Mouse (Mus musculus): ENCODE results near the gene Hist1h2bk.

Hist1h2bk gene

DNA sequence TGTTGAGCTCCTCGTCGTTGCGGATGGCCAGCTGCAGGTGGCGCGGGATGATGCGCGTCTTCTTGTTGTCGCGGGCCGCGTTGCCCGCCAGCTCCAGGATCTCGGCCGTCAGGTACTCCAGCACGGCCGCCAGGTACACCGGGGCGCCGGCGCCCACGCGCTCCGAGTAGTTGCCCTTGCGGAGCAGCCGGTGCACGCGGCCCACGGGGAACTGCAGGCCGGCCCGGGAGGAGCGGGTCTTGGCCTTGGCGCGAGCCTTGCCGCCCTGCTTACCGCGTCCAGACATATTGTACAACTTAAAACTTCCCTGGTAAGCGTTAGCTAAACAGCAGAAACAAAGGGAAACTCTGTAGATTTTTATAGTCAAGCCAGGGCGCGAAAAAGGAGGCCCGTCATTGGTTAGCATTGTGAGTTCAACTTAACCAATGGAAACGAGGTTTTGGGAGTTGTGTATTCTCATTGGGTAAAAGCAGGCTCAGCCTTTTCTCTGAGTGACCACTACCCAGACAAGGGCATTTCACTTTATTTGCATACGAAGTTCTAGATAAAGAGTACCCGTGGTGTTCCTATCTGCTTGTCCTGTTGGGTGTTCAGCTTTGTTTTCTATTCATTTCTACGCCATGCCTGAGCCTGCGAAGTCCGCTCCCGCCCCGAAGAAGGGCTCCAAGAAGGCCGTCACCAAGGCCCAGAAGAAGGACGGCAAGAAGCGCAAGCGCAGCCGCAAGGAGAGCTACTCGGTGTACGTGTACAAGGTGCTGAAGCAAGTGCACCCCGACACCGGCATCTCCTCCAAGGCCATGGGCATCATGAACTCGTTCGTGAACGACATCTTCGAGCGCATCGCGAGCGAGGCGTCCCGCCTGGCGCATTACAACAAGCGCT lies at the start of gene Hist1h2bk, which contains the start of gene Hist1h2ah:
Gene Hist1h2bk, plus strand, starts transcription at position 604 of the 882 bp plus-strand sequence.
Gene Hist1h2ah, minus strand, starts transcription at position 302 of the 882 bp plus-strand sequence.
- peak; percentile 97 for DNase-seq (ENCODE audit: extremely low spot score, low read depth, low spot score)

DNA sequence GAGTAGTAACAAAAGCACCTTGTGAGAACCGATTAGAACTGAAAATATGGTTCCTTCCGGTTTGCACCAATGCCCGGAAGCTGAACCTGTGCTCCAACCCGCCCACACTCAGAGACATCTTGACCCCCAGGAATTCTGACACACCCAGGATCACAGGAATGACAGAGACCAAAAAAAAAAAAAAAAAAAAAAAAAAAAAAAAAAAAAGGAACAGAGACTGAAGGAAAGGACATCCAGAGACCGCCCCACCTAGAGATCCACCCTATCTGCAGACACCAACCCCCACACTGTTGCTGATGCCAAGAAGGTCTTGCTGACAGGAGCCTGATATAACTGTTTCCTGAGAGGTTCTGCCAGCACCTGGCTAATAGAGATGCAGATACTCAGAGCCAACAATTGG lies 43.1 kb upstream of the Hist1h2bk start:
- no peak for DNase-seq (ENCODE audit: extremely low spot score, low read depth, low spot score)

DNA sequence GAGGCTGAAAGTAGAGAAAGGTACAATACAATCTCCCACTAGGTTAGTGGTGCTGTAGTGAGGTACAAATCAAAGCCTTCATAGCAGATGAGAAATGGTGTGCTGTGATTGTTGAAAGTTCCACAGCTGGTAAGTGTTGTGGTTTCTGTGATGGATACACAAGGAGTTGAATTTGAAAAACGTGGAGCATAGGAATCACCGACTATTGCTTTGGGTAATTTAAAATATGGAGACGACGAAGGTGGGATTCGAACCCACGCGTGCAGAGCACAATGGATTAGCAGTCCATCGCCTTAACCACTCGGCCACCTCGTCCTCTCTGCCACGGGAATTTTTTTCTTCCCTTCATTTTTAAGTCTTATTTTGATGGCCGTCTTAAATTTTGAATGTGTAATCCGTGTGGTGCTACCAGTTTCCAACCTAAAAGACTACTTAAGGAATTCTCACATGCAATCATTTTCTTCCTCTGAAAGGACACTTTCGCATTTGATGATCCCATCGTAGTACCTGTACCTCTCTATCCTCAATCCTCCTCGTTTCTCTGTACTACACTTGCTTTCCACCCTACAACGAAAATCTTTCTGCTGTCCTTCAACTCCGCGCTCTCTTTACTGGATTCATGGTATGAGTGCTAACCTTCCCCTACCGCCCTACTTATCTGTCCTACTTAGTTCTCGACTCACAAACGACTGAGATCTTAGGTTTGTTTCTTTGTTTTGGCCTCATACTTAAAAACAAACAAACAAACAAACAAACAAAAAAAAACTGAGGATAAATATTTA lies 41.5 kb upstream of the Hist1h2bk start:
- DNase-seq (ENCODE audit: extremely low spot score, low read depth, low spot score) = no peak

DNA sequence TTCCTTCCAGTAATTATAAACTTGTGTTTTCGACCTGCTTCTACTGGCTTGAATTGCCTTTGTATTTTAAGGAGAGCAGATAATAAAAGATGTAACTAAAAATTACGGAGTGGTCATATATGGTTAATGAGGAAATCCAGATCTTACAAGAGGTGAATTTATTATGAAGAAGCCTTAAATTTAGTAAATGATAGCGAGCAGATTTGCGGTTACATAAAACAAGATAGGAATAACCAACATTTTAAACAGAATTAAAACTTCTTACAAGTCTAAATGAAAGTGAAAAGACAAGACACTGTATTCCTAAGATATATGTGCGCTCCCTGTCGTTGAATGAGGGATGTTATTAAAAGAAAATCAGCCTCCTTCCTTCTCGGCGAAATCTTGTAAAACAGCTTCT lies 40.8 kb upstream of the Hist1h2bk start:
- no peak for DNase-seq (ENCODE audit: extremely low spot score, low read depth, low spot score)

DNA sequence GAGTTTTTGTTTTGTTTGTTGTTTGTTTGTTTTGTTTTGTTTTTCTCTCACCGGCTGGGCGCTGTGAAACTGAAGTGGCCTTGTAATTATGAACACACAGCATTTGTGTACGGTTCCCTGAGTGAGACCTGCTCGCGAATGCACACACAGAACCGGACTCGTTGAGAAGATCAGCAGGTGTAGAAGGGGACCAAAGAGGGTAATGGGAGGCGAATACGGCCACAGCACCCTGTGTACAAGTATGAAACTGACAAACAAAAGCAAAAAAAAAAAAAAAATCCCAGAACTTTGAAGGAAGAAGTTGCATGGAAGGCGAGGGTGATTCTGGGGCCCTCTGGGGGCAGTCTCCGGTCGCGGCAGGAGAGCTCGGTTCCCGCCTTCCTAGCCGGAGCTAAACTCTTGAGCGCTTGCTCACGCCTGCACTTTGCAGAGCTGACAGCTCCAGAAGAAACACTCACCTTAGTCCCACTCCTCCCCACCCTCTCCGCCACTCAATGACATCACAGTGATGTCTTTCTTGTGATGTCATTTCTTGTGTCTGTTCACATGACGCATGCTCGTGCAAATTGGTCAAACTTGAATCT lies 40.2 kb upstream of the Hist1h2bk start:
- DNase-seq (ENCODE audit: extremely low spot score, low read depth, low spot score) = no peak

DNA sequence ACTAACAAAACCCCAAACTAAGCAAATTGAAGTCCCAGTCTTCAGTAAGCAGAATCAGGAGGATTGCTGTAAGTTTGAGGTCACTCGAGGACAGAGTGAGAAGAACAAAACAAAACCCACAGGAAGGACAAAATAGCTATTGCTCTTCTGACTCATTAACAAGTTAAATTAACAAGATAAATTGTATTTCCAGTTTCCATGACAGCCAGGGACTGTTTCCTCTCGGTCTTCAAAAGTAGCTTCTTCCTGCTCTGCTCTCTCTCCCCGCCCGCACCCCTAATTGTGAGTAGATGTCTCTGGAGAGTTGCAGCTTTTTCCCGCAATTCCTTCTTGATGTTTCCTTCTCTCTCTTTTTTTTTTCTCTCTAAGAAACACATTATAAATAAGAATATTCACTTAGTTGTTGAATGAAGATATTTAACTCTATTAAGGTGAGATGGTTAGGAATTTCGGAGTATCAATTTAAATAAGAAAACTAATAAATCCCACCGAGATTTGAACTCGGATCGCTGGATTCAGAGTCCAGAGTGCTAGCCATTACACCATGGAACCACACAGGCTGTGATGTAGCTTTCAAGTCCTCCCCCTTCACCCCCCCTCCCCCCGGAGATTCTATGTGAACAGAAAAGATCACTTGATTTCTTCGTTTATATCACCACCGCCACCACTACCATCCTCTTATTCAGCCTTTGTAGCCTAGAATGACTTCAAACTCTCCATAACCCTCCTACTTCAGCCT lies 39.4 kb upstream of the Hist1h2bk start:
- no peak for DNase-seq (ENCODE audit: extremely low spot score, low read depth, low spot score)

DNA sequence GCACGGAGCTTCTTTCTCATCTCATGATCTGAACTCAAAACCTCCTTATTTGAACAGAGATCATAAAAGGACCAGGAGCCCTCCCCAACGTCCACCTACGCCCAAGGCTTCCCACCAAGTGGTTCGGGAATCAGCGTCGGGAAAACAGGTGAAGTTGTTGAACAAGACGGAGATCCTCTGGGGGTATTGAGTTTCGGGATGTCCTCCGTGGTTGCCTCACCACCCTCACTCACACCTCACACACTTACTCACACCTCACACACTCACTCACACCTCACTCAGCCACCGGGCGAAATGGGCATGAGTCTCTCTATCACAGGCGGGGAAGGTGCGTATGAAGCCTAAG lies 38.9 kb upstream of the Hist1h2bk start:
- DNase-seq (ENCODE audit: extremely low spot score, low read depth, low spot score) = no peak

DNA sequence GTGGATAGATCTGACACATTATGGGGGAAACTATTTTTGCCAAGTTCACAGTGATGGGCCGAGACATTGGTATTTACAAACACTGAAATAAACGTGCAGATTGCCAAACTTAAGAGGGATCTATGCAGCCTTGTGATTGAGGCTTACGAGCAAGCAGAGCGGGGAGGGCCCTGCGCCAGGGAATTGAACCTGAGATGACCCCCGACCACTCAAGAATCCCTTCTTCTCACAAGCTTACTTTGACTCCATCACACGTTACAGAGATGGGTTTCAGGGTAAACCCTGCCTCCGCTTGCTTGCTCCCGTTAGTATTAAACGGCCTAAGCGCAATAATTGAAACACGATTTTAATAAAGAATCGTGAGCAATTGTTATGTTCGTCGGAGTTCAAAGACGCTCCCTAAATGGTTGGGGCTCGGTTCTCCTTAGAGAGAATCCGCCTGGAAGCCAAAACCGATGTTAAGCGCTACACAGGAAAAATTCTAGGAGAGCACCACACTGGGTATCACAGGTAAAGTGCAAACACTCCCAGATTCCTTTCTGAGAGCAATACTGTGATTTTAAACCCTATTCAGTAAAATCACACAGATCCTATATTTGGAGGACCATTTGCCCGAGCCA lies 38.4 kb upstream of the Hist1h2bk start:
- DNase-seq (ENCODE audit: extremely low spot score, low read depth, low spot score) = no peak

DNA sequence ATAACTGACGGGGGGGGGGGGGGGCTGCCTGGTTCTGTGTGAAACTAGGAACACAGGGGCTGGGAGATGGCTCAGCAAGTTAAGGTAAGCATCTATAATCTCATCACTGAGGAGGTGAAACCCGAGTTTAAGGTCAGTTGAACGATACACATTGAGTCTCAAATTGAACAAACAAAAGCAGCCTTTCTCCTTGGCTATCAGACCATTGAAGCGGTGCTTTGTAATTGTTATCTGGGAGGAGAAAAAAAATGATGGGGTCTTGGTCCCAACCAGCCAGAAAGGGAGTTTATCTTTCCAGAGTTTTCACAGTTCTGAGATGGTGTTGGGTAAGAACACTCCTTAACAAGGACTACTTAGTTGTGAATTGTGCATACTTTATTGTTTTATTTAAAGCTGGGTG lies 37.8 kb upstream of the Hist1h2bk start:
- no peak for DNase-seq (ENCODE audit: extremely low spot score, low read depth, low spot score)

DNA sequence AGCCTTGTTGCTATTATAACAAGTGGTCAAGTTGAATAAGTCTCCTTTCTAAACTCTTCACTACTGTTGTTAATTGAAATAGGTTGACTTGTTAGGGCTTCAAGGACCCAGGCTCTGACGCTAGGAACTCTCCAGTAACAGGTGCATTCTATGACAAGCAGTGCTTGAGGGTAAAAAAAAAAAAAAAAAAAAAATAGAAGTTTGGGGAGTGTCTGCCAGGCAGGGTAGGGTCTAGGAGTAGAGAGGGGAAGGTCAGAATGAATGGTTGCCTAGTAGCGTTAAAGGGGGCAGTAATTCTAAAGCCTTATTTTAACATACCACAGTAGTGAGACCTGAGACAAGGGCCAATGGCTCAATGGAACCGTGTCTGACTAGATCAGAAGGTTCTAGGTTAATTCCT lies 37.3 kb upstream of the Hist1h2bk start:
- no peak for DNase-seq (ENCODE audit: extremely low spot score, low read depth, low spot score)

DNA sequence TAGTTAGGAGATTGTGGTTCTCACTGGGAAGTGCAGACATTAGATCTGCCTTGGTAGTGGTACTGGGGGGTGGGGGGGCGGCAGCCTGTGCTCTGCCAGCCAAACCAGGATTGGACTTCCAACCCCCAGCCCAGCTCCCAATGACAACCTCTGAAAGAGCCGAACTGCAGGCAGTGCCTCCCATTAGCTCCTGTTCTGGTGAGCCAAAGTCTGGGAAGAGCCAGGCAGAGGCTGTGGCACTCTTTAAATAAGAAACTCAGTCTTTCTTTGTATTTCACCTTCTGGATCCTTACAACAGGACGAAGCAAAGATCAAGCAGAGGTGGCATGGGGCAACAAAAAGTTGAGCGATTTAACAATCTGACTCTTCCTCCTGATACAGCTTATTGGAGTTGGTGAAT lies 36.5 kb upstream of the Hist1h2bk start:
- no peak for DNase-seq (ENCODE audit: extremely low spot score, low read depth, low spot score)

DNA sequence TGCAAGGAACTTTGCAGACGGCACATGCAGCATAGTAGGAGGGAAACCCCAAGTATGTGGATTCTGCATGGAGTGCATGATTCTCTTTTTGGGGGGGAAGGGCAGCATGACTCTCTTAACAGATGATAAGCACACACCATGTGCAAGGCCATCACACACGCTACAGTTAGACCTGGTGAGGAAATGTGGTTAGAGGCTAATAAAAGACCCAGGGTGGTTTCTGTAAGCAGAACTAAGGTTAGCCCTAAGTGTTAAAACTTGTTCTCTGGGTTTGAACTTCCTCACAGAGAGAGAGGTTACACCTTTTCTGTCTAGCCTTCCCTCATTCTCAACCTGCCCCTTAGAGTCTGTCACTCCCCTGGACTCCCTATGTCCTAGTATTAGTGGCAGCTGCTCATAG lies 34.3 kb upstream of the Hist1h2bk start:
- DNase-seq (ENCODE audit: extremely low spot score, low read depth, low spot score) = no peak

DNA sequence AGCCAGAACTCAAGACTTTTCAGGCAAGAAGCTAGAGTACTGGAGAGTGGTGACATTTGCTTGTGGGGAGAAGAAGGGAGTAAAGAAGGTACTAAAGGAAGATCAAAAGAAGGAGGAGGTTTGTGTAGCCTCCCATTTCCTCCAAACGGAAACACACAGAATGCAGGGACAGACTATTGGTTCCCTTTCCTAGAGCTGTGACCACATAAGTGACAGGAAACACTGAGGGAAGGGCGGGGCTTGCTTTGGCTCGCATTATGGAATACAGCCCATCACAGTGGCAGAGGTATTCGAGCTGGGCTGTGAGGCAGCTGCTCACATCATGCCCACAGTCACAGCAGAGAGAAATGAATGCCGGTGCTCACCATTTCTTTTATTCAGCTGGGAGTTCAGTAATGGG lies 33.8 kb upstream of the Hist1h2bk start:
- DNase-seq (ENCODE audit: extremely low spot score, low read depth, low spot score) = no peak

DNA sequence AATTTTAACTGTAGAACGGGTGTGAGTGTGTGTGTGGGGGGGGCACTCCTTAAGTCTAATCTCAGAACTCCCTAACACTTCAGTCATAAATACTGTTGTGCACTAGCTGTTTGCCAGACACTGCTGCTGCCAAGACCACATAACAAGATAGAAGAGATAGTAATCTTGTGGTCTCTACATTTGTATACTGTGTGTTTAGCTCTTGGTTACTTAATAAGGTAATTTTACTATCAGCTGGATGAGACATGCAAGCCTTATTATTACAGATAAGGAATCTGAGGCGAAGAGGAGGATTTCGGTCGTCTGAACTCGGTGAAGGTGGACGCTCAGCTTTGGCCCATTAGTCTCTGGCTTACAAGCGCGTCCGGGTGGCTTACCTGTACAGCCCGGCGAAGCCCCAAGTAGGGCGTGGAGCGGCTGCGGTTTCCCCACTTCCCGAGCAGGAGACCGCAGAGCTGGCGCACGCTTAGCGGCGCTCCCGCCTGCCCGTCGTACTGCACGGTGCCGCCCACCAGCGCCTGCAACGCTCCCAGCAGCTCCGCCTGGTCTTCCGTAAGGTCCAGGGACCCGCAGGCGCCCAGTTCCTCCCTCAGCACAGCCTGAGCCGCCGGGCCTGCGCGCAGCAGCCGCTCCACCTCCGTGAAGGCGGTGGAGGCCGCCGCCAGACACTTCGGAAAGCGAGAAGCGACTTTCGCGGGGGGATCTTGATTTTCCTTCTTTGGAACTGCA lies 29.9 kb upstream of the Hist1h2bk start:
- DNase-seq (ENCODE audit: extremely low spot score, low read depth, low spot score) = no peak

DNA sequence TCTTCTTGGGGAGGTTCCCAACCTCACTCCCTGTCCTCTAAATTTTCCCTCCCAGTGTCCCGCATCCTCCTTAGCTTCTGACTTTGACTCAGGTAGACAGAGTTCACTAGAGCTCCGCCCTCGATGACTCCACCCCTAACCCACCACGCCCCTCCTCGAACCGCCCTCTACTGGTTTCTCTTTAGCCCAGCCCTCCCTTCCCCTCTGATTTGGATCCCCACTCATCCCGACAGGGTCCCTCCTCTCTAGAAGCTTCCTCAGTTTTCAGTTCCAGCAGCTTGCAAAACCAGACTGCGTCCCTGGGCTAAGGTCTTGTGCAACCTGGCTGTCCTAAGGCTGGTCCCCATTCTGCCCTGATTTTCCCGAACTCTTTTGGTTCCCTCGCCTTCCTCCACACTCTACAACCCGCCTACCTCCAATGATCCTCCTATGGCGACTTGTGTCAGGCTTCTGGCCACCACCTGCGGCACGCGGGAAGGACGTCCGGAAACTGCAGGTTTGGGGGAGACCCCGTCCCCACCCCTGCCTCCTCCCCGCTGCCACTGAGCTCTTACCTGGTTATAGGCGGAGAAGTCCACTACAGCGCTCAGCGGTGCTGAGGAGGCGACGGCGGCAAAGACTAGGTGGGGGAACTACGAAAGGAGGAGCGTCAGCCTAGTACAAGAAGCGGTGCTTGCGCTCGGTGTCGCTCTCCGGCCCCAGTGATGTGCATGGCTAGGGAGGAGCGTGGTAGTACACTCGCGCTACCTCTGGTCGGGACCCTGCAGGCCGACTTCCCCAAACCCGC lies 29.1 kb upstream of the Hist1h2bk start:
- no peak for DNase-seq (ENCODE audit: extremely low spot score, low read depth, low spot score)

DNA sequence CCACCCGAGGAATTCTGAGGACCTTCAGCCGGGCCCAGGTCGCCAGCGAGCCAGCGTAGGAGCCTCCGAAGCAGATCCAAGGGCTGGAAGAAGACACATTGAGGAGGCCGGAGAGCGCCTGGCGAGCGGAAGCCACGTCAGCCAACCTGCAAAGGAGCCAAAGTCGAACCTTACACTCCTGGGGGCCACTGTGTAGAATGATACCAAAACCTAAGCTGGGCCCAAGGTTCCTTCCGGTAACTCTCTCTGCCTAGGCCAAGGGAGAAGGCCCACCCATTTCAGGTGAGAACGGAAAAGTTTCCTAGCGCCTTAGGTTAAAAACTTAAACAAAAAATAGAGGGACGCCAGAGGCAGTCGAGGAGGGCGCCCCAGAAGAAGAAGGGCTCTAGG lies 28.6 kb upstream of the Hist1h2bk start:
- no peak for DNase-seq (ENCODE audit: extremely low spot score, low read depth, low spot score)

DNA sequence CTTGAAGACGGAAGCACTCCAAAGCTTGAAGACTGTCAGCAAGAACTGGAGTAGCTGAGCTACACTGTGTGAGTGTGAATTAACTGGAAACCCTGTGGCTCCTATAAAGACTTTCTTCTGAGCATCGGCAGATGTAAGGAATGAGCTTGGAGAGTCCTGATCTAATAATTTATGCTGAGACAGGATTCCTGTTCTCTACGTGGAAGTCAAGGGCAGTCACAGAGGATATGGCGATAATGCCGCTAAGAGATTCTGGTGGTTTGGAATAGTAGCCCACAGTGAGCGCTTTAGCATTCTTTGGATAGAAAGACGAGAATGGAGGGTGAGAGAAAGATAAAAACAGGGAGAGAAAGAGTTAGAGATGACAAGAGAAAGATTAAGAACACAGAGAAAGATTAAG lies 27.8 kb upstream of the Hist1h2bk start:
- DNase-seq (ENCODE audit: extremely low spot score, low read depth, low spot score) = no peak

DNA sequence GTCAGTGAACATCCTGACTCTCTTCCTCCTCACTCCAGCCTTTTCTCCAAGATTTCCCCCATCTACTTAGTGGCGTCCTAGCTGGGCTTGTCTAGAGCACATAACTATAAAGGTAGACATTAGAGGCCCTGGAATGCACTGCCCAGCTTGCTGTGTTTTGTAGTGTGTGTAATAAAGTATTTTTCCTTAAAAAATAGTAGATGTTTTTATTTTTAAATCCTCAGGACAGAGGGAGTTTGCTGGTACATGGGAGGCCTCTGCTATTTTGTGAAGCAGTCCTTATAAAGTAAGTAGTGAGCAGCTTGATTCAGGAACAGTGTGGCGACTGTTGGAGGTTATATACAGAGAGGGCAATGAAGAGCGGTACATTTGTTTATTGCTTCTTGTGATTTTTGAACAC lies 27.0 kb upstream of the Hist1h2bk start:
- DNase-seq (ENCODE audit: extremely low spot score, low read depth, low spot score) = no peak

DNA sequence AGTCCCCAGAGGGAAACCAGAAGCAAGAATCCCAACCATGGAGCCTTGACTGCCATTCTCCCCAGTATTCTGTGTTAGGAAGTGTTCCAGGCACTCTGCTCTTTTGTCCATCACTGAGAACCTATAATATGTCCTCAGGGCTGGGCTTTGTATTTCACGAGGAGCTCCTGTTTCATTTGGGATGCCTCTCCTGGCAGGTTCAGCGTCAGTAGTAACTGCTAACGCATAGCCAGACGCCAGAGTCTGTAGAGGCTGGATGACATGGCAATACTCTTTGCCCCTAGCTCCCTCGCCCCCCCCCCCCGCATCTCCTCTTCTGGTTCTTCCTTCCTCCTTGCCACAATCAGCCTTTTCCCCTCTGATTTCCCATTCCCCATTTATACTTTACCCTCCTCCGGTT lies 26.0 kb upstream of the Hist1h2bk start, which contains the start of gene Prss16:
Gene Prss16, minus strand, starts transcription at position 101 of the 400 bp plus-strand sequence.
- DNase-seq (ENCODE audit: extremely low spot score, low read depth, low spot score) = no peak
